Mouse (Mus musculus): ENCODE data around the gene Pgpep1.

DNA sequence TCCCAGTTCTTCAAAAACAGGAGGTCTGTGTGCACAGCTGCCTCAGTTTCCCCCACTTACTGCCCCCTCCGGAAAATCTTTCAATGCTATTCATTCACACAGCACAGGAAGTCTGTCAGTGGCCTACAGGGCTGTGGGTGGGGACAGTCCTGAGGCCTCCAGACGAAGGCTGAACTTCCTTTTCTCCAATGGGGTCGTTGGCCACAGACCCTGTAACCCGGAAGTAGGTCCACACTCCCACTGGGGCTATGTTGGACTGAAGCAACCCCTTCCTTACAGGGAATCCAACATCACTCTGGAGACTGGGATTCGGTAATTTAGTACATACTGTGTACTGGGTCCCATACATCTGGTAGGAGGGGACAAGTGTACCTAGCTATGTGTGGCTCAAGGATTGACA lies 33.4 kb upstream of the Pgpep1 start:
- TF ChIP-seq POLR2A (IDR thresholded peaks at IDR 0.05; ENCODE audit: extremely low read depth, insufficient read depth, low read length) (no peak), CTCF (IDR thresholded peaks at IDR 0.05; ENCODE audit: low read depth, low read length) (no peak)
